Mouse (Mus musculus) erythroid progenitor cell, adult 5-6 weeks (primary cell): Measurements from ENCODE around the gene Per1. TPM values are rescaled to one million over a fixed set of nuclear protein-coding genes. Genes with fewer than 3 reads are reported as not detected.

Source experiments
- ATAC-seq: replicated peaks from 2 replicates; pipeline ENCODE4 v1.8.0; 2016; ENCODE audit warnings: moderate number of reproducible peaks, mild to moderate bottlenecking, moderate TSS enrichment, inconsistent platforms; ENCODE audit not compliant: poor library complexity, low FRiP score, severe bottlenecking
- total RNA-seq, 2 experiments: library from RNA; stranded (forward) in 1 of 2; stranded (reverse) in 1 of 2; fragments of 150-400 nt in 1 of 2; fragments of 186-747, 209-891 nt in 1 of 2; gene quantifications; 2 replicates each; pipeline versions ENCODE4 v1.2.3 to v1.2.4; 2015 to 2017; ENCODE audit warnings: low replicate concordance in 2 of 2

Per1 gene
- total RNA-seq, 2 experiments from 2014 or later = 3.3 to 3.4 TPM

- ATAC-seq = peak; percentile 15; the same call in 1 of the 2 replicates
Observed at GRCm38 (mm10) chr11:69063413-69064201, 31.4 kb upstream of the Per1 start.

- no peak for ATAC-seq
Observed at GRCm38 (mm10) chr11:69064259-69065133, 30.5 kb upstream of the Per1 start.

GRCm38 (mm10) chr11:69065394-69065925 is 29.6 kb upstream of the Per1 start:
- ATAC-seq = no peak

DNA sequence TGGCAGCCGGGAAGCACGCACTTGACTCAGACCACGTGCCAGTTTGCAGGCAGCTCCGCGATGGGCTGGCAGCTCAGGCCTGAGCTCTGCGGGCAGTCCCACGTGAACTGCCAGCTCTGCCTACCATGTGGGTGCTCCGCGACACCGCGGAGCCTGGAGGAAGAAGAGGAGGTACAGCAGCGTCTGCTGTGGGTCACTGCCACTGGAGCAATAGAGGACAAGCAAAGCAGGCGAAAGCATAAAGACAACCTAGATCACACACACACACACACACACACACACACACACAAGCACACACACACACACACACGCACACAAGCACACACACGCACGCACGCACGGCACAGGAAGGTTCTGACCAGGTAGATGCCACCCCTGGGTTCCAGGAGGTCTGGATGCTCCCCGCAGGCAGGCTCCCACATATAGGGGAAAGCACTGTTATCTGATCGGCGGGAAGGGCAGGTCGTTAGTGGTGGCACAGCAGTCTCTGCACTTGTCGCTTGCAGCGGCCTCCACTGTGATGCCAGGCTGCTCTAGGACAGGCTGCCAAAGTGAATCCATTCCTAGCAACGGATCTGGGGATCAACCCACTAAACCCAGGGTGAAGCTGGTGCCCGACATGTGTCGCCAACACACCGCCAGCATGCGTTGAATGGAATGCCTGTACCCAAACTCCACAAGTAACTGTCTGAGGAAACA is 28.7 kb upstream of the Per1 start:
- ATAC-seq = peak; percentile 45

DNA sequence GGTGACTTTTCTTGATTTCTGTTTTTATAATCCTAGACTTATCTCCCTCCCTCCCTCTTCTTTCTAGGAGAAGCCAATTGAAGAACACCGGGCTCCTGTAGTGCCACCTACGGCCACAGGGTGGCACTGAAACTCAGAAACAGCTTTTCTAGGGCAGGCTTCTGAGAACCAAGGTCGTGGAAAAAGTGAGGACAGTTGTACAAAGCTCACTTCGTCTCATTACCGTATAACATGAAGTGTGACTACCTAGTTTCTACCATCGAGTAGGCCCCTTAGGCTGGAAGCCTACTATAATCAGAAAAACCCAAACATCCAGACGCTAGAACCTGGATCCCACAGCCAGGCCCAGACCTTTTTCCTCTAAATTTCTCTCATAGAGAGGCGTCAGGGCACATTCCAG is 28.1 kb upstream of the Per1 start:
- peak; percentile 44 for ATAC-seq

GRCm38 (mm10) chr11:69067601-69068000 is 27.4 kb upstream of the Per1 start:
- ATAC-seq = no peak

DNA sequence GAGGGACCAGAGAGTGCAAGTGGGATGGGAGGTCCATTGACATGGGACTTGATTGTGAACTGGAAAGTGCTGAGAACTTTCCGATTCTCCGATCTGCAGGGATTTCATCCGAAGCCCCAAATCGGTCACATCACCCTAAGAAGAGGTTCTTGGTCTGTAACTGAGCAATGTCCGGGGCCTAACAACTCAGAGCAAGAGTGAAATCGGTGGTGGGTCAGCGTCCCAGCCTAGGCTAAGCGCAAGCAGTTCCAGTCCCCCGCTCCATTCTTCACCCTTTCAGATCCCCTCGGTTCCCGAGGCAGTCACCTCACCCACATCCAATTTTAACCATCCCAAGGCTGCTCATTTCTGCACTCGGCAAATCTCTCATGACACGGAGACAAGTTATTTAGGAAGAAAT is 24.9 kb upstream of the Per1 start:
- ATAC-seq = no peak

GRCm38 (mm10) chr11:69070590-69071222 is 24.3 kb upstream of the Per1 start, which contains the start of gene Tmem107:
Tmem107 (plus strand) TSS chr11:69070806.
- peak; percentile 77 for ATAC-seq

DNA sequence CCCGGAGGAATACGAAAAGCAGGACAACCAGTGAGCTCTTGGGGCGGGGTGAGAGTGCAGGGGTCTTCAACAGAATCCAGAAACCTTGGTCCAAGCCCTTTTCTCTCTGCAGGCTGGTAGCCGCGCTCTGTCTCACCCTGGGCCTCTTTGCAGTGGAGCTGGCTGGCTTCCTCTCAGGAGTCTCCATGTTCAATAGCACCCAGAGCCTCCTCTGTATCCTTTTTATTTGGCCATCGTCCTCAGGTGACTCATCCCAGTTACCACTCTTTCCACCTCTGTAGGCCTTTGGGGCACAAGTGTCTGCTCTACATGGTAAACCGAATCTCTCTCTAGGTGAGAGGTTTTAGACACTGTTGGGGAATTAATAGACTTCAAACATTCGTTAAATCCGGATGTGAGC is 23.8 kb upstream of the Per1 start:
- no peak for ATAC-seq

DNA sequence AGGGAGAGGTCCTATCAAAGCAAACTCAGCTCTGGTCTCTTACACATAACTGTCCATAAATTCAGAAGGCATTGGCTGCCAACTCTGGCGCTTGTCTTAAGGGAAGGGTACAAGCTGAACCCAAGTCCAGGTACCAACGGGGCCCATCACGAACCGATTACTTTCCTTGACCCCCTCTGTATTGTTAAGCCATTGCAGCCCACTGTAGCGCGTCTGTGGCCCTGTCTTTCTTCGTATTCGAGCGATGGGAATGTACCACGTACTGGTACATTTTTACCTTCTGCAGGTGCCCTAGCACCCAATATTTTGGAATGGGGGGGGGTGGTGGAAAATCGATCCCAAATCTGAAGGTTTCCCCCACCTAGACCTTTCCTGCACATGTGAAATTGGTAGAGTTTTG is 22.8 kb upstream of the Per1 start:
- no peak for ATAC-seq

- ATAC-seq = 0 out of 2 replicates have a peak, but pooled peaks have one; percentile 12
Observed at GRCm38 (mm10) chr11:69072666-69073064, 22.4 kb upstream of the Per1 start.

- peak; percentile 65 for ATAC-seq
Observed at GRCm38 (mm10) chr11:69073065-69073888, 21.7 kb upstream of the Per1 start.

GRCm38 (mm10) chr11:69073951-69074775 is 20.9 kb upstream of the Per1 start:
- no peak for ATAC-seq

- no peak for ATAC-seq
Observed at GRCm38 (mm10) chr11:69074776-69075069, 20.3 kb upstream of the Per1 start.

DNA sequence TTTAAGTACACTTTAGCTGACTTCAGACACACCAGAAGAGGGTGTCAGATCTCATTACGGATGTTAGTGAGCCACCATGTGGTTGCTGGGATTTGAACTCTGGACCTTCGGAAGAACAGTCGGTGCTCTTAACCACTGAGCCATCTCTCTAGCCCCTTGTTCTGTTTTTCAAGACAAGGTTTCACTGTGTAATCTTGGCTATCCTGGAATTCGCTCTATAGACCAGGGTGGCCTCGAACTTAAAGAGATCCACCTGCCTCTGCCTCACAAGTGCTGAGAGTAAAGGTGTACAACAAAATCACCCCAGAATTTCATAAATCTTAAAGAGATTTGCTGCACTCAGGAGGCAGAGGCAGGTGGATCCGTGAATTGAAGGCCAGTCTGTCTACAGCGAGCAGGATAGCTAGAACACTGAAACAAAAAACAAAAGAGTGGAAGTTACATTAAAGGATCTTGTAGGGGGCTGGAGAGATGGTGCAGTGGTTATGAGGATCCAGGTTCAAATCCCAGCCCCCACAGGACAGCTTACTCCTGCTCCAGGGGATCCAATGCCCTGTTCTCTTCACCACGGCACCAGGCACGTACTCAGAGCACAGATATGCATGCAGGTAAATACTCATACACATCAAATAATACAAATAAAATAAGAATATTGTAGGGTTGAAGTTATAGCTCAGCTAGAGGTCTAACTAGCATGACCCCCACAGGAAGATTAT is 19.1 kb upstream of the Per1 start:
- no peak for ATAC-seq

DNA sequence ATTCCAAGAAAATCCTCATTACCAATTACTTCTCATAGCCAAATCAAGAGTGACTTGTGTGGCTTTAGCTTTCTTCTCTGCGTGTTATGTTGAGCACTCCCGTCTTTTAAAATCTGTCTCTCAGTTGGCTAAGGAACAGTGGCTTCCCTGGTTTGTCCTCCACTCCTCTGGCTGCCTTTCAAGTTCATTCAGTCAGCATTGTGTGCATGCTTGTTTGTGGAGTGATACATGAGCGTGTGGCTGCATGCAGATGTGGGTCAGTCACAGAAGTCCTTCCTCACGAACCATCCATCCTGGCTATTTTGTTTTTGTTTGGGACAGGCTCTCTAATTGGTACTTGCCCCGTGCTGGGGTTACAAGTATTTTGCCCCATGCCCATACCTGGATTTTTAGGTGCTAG is 18.4 kb upstream of the Per1 start:
- ATAC-seq = no peak

DNA sequence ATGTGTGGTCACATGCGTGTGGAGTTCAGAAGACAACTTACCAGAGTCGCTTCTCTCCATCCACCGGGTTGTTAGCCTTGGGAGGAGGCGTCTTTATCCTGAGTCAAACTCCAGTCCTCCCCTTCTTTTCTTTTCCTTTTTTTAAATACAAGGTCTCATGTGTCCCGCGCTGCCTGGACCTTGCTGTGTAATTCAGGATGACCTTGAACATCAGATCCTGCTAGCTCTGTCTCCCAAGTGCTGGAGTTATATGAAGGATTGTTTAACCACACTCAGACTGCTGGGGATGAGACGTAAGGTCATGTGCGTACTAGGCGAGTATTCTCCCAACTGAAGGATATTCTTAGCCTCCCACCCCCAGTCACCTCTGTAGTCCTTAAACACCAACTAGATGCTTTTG is 17.7 kb upstream of the Per1 start:
- ATAC-seq = no peak
